Mouse (Mus musculus): ENCODE results near the gene Rasgef1c. TPM values are rescaled to one million over a fixed set of nuclear protein-coding genes. Genes with fewer than 3 reads are reported as not detected.

The Rasgef1c gene
- polyA plus RNA-seq, 1 experiment: not detected

GRCm38 (mm10) chr11:49955577-49956261 lies 54.1 kb downstream of the Rasgef1c start:
- Histone ChIP-seq H3K36me3 (ENCODE audit: control insufficient read depth) (no peaks in the 10 kb centered on the region), H3K27me3 (ENCODE audit: control insufficient read depth) (peaks cover 2% of the 10 kb centered on the region; the same call in 1 of the 2 replicates), H3K4me3 (replicated peaks) (no peak overlapping the region), H3K9me3 (ENCODE audit: control insufficient read depth, low read length) (no peaks in the 10 kb centered on the region), H3K4me1 (ENCODE audit: control insufficient read depth) (no peaks in the 10 kb centered on the region; the same call in 1 of the 2 replicates)
- TF ChIP-seq TAL1 (IDR thresholded peaks at IDR 0.05; ENCODE audit: low read length) (no peak), GATA1 (IDR thresholded peaks at IDR 0.05; ENCODE audit: low read length) (no peak)

DNA sequence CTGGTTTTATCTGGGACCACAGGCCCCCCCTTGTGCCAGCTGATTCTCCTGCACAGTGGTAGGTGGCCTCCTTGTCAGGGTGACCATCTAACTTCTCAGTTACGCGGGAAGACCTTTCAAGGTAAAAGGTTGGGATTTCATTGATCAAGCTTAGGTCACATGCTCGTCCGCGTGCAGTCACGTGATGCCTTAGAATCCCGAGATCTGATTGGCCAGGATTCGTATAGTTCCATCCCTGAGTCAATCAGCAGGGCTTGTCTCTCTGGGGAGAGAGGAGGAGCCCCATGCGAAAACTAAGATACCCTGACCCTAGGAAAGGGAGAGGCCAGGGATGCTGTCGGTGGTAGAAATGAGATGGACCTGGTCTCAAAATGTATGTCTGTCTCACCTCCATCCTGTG lies 56.4 kb downstream of the Rasgef1c start:
- H3K36me3 ChIP-seq (ENCODE audit: control insufficient read depth): no peaks in the 10 kb centered on the region
- TF ChIP-seq TAL1 (IDR thresholded peaks at IDR 0.05; ENCODE audit: low read length) (no peak), GATA1 (IDR thresholded peaks at IDR 0.05; ENCODE audit: low read length) (no peak)
- no peaks in the 10 kb centered on the region for H3K9me3 ChIP-seq (ENCODE audit: control insufficient read depth, low read length)
- no peak overlapping the region for H3K4me3 ChIP-seq (replicated peaks)
- peaks cover 5% of the 10 kb centered on the region for H3K4me1 ChIP-seq (ENCODE audit: control insufficient read depth)
- H3K27me3 ChIP-seq (ENCODE audit: control insufficient read depth): peaks cover 2% of the 10 kb centered on the region; the same call in 1 of the 2 replicates

- no peaks in the 10 kb centered on the region for H3K27me3 ChIP-seq (ENCODE audit: control insufficient read depth)
- no peak overlapping the region for H3K4me3 ChIP-seq (replicated peaks)
- TF ChIP-seq GATA1 (IDR thresholded peaks at IDR 0.05; ENCODE audit: low read length) (no peak), TAL1 (IDR thresholded peaks at IDR 0.05; ENCODE audit: low read length) (no peak)
- H3K9me3 ChIP-seq (ENCODE audit: control insufficient read depth, low read length): no peaks in the 10 kb centered on the region
- H3K36me3 ChIP-seq (ENCODE audit: control insufficient read depth): no peaks in the 10 kb centered on the region
- peaks cover 11% of the 10 kb centered on the region for H3K4me1 ChIP-seq (ENCODE audit: control insufficient read depth)
Observed at GRCm38 (mm10) chr11:49961098-49961740, 59.6 kb downstream of the Rasgef1c start.

GRCm38 (mm10) chr11:49965320-49965719 lies 63.7 kb downstream of the Rasgef1c start:
- Histone ChIP-seq H3K27me3 (ENCODE audit: control insufficient read depth) (no peaks in the 10 kb centered on the region), H3K4me3 (replicated peaks) (no peak overlapping the region)

DNA sequence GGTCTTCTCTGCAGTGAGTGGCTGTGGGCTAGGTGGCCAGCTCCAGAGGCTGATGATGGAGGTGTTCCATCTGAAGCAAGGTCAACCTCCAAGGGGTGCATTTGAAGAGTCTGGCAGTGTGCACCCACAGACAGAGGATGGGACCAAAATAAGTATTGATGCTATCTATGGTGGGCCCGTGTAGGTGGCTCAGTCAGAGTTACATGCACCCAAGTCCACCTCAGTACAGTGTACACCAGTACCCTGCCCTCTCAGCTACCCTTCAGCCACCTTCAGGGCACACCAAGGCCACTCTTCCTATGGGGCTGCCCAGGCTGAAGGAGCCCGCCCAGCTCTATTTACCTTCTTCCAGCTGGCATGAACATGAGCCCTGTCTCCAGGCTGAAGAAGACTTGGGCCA lies 68.1 kb downstream of the Rasgef1c start:
- Histone ChIP-seq H3K27me3 (ENCODE audit: control insufficient read depth) (no peaks in the 10 kb centered on the region), H3K36me3 (ENCODE audit: control insufficient read depth) (no peaks in the 10 kb centered on the region), H3K9me3 (ENCODE audit: control insufficient read depth, low read length) (no peaks in the 10 kb centered on the region; the same call in 1 of the 2 replicates), H3K4me1 (ENCODE audit: control insufficient read depth) (peaks cover 8% of the 10 kb centered on the region), H3K4me3 (replicated peaks) (no peak overlapping the region)
- TF ChIP-seq TAL1 (IDR thresholded peaks at IDR 0.05; ENCODE audit: low read length) (no peak), GATA1 (IDR thresholded peaks at IDR 0.05; ENCODE audit: low read length) (no peak)

More at GRCm38 (mm10) chr11:49965320-49965719, 63.7 kb downstream of the Rasgef1c start:
- TF ChIP-seq GATA1 (IDR thresholded peaks at IDR 0.05; ENCODE audit: low read length) (no peak), TAL1 (IDR thresholded peaks at IDR 0.05; ENCODE audit: low read length) (no peak)
- Histone ChIP-seq H3K4me1 (ENCODE audit: control insufficient read depth) (peaks cover 13% of the 10 kb centered on the region), H3K36me3 (ENCODE audit: control insufficient read depth) (no peaks in the 10 kb centered on the region), H3K9me3 (ENCODE audit: control insufficient read depth, low read length) (no peaks in the 10 kb centered on the region)

- H3K36me3 ChIP-seq (ENCODE audit: control insufficient read depth): no peaks in the 10 kb centered on the region
- no peak for TF ChIP-seq TAL1 (IDR thresholded peaks at IDR 0.05; ENCODE audit: low read length)
- no peak for TF ChIP-seq GATA1 (IDR thresholded peaks at IDR 0.05; ENCODE audit: low read length)
- no peak overlapping the region for H3K4me3 ChIP-seq (replicated peaks)
- H3K4me1 ChIP-seq (ENCODE audit: control insufficient read depth): no peaks in the 10 kb centered on the region; the same call in 1 of the 2 replicates
- H3K9me3 ChIP-seq (ENCODE audit: control insufficient read depth, low read length): no peaks in the 10 kb centered on the region; the same call in 1 of the 2 replicates
- H3K27me3 ChIP-seq (ENCODE audit: control insufficient read depth): no peaks in the 10 kb centered on the region
Observed at GRCm38 (mm10) chr11:49973657-49974340, 72.2 kb downstream of the Rasgef1c start.

DNA sequence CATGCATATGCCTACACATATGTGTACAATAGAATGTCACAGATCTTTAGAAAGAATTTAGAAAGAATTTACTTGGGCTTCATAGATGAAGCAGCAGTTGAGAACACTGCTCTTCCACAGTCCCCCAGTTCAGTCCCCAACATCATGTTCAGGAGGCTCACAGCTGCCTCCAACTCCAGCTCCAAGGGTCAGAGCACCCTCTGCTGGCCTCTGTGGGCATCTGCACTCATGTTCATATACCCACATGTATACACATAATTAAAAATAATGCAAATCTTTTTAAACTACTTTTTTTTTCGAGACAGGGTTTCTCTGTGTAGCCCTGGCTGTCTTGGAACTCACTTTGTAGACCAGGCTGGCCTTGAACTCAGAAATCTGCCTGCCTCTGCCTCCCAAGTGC lies 73.0 kb downstream of the Rasgef1c start:
- Histone ChIP-seq H3K36me3 (ENCODE audit: control insufficient read depth) (no peaks in the 10 kb centered on the region), H3K9me3 (ENCODE audit: control insufficient read depth, low read length) (no peaks in the 10 kb centered on the region; the same call in 1 of the 2 replicates), H3K4me3 (replicated peaks) (no peak overlapping the region), H3K27me3 (ENCODE audit: control insufficient read depth) (no peaks in the 10 kb centered on the region), H3K4me1 (ENCODE audit: control insufficient read depth) (peaks cover under 1% of the 10 kb centered on the region)
- TF ChIP-seq GATA1 (IDR thresholded peaks at IDR 0.05; ENCODE audit: low read length): no peak
- TF ChIP-seq TAL1 (IDR thresholded peaks at IDR 0.05; ENCODE audit: low read length): no peak

GRCm38 (mm10) chr11:49977963-49978568 lies 76.4 kb downstream of the Rasgef1c start:
- Histone ChIP-seq H3K9me3 (ENCODE audit: control insufficient read depth, low read length) (no peaks in the 10 kb centered on the region; the same call in 1 of the 2 replicates), H3K4me3 (replicated peaks) (no peak overlapping the region), H3K4me1 (ENCODE audit: control insufficient read depth) (peaks cover 35% of the 10 kb centered on the region), H3K27me3 (ENCODE audit: control insufficient read depth) (no peaks in the 10 kb centered on the region), H3K36me3 (ENCODE audit: control insufficient read depth) (no peaks in the 10 kb centered on the region)
- no peak for TF ChIP-seq GATA1 (IDR thresholded peaks at IDR 0.05; ENCODE audit: low read length)
- no peak for TF ChIP-seq TAL1 (IDR thresholded peaks at IDR 0.05; ENCODE audit: low read length)

Measured in erythroblast, embryonic 14.5 days (primary cell).